Mouse (Mus musculus) midbrain, postnatal 0 days (tissue): ENCODE measurements at regions not wholly inside any gene's neighbourhood (a gene's known extent, or its start where the extent isn't known, plus 50 kb on each side); places are given as distances from the start of the nearest gene placed in this dataset.

Source experiments
- ATAC-seq: fragments of 200-750 bp; cut with Nextera tagmentation; 2 replicates; pipeline ENCODE4 v1.8.0; 2017; ENCODE audit warnings: moderate number of reproducible peaks, mild to moderate bottlenecking, moderate TSS enrichment, moderate library complexity; ENCODE audit not compliant: low FRiP score
- DNase-seq: peaks from one replicate; pipeline ENCODE4 v3.0.0-alpha.2; 2015; ENCODE audit warnings: low spot score
- H3K27ac ChIP-seq: fragments of 300-500 bp; sonication (generic); 2 replicates; pipeline ENCODE4 v1.5.1; 2014; ENCODE audit warnings: low read depth, mild to moderate bottlenecking, low read length, mixed read lengths
- H3K27me3 ChIP-seq: fragments of 300-500 bp; sonication (generic); 2 replicates; pipeline ENCODE4 v1.6.1; 2014; ENCODE audit warnings: low read length, control low read depth, mixed read lengths; ENCODE audit not compliant: insufficient read depth
- H3K36me3 ChIP-seq: fragments of 300-500 bp; sonication (generic); 2 replicates; pipeline ENCODE4 v1.6.1; 2014; ENCODE audit warnings: low read length, control low read depth, mixed read lengths; ENCODE audit not compliant: insufficient read depth
- H3K4me1 ChIP-seq: fragments of 300-500 bp; sonication (generic); 2 replicates; pipeline ENCODE4 v1.6.1; 2014; ENCODE audit warnings: mild to moderate bottlenecking, control low read depth, antibody characterized with exemption, low read length, mixed read lengths; ENCODE audit not compliant: insufficient read depth
- H3K4me2 ChIP-seq: fragments of 300-500 bp; sonication (generic); 2 replicates; pipeline ENCODE4 v1.6.1; 2014; ENCODE audit warnings: low read depth, mild to moderate bottlenecking, low read length, mixed read lengths; ENCODE audit not compliant: poor library complexity, severe bottlenecking
- H3K4me3 ChIP-seq: fragments of 300-500 bp; sonication (generic); 2 replicates; pipeline ENCODE4 v1.5.1; 2014; ENCODE audit warnings: low read depth, mild to moderate bottlenecking, low read length, moderate library complexity
- H3K9ac ChIP-seq: fragments of 300-500 bp; sonication (generic); replicated peaks from 2 replicates; pipeline ENCODE4 v1.6.1; 2014; ENCODE audit warnings: mild to moderate bottlenecking, low read length, moderate library complexity, mixed read lengths; ENCODE audit not compliant: poor library complexity, severe bottlenecking
- H3K9me3 ChIP-seq: fragments of 300-500 bp; sonication (generic); 2 replicates; pipeline ENCODE4 v1.6.1; 2016; ENCODE audit warnings: low read length, control low read depth
- CTCF ChIP-seq: IDR thresholded peaks from 2 replicates; pipeline ENCODE4 v1.5.1; 2016; ENCODE audit warnings: antibody characterized with exemption, mild to moderate bottlenecking
- WGBS: fragments of 180-500 bp; shearing (Covaris S2); extraction: QIAGEN DNeasy Blood & Tissue Kit; methylation state at CpG from one replicate; pipeline ENCODE4 v1.1.7; 2014; 5-methylcytosine and 5-hydroxymethylcytosine counted together

- Histone ChIP-seq H3K9ac (no peak overlapping the region), H3K4me2 (no peak overlapping the region), H3K36me3 (no peaks in the 10 kb centered on the region), H3K4me3 (no peak overlapping the region), H3K9me3 (no peaks in the 10 kb centered on the region), H3K27me3 (no peaks in the 10 kb centered on the region), H3K27ac (no peak overlapping the region), H3K4me1 (no peaks in the 10 kb centered on the region)
- no peak for TF ChIP-seq CTCF
- ATAC-seq: no peak
- WGBS: 56% methylated on average over 7 of the region's 7 CpGs
- no peak for DNase-seq
These were observed 70.1 kb upstream of the Lrig3 start for GRCm38 (mm10) chr10:125895744-125896482.

- Histone ChIP-seq H3K27me3 (no peaks in the 10 kb centered on the region), H3K9me3 (no peaks in the 10 kb centered on the region), H3K36me3 (no peaks in the 10 kb centered on the region), H3K4me3 (no peak overlapping the region), H3K9ac (no peak overlapping the region), H3K27ac (no peak overlapping the region), H3K4me1 (no peaks in the 10 kb centered on the region), H3K4me2 (no peak overlapping the region)
- no peak for TF ChIP-seq CTCF
- DNase-seq (no peak), ATAC-seq (no peak)
- 73% methylated on average over 5 of the region's 5 CpGs for WGBS
These were observed 69.3 kb upstream of the Lrig3 start for GRCm38 (mm10) chr10:125896646-125897045.

- no peak for DNase-seq
- Histone ChIP-seq H3K4me1 (no peaks in the 10 kb centered on the region), H3K4me2 (no peak overlapping the region), H3K27me3 (no peaks in the 10 kb centered on the region), H3K36me3 (no peaks in the 10 kb centered on the region), H3K9me3 (no peaks in the 10 kb centered on the region), H3K4me3 (no peak overlapping the region), H3K27ac (no peak overlapping the region), H3K9ac (no peak overlapping the region)
- 91% methylated on average over 4 of the region's 4 CpGs for WGBS
- no peak for ATAC-seq
- TF ChIP-seq CTCF: no peak
These were observed 66.5 kb upstream of the Lrig3 start for GRCm38 (mm10) chr10:125899504-125899903.

GRCm38 (mm10) chr10:125900562-125900961 lies 65.4 kb upstream of the Lrig3 start:
- H3K27me3 ChIP-seq: no peaks in the 10 kb centered on the region
- H3K4me3 ChIP-seq: no peak overlapping the region
- DNase-seq: no peak
- H3K4me2 ChIP-seq: no peak overlapping the region
- no peaks in the 10 kb centered on the region for H3K4me1 ChIP-seq
- H3K36me3 ChIP-seq: no peaks in the 10 kb centered on the region
- no peak overlapping the region for H3K27ac ChIP-seq
- WGBS: 90% methylated on average over 2 of the region's 2 CpGs
- H3K9me3 ChIP-seq: no peaks in the 10 kb centered on the region
- ATAC-seq: no peak
- TF ChIP-seq CTCF: no peak
- H3K9ac ChIP-seq: no peak overlapping the region

GRCm38 (mm10) chr10:125902668-125903067 lies 63.3 kb upstream of the Lrig3 start:
- H3K36me3 ChIP-seq: no peaks in the 10 kb centered on the region
- H3K4me2 ChIP-seq: no peak overlapping the region
- H3K4me3 ChIP-seq: no peak overlapping the region
- WGBS: 85% methylated on average over 5 of the region's 5 CpGs
- no peak overlapping the region for H3K9ac ChIP-seq
- H3K27ac ChIP-seq: no peak overlapping the region
- TF ChIP-seq CTCF: no peak
- ATAC-seq (no peak), DNase-seq (no peak)
- H3K4me1 ChIP-seq: no peaks in the 10 kb centered on the region
- no peaks in the 10 kb centered on the region for H3K27me3 ChIP-seq
- H3K9me3 ChIP-seq: no peaks in the 10 kb centered on the region

- DNase-seq (peak; percentile 51), ATAC-seq (no peak)
- Histone ChIP-seq H3K36me3 (no peaks in the 10 kb centered on the region), H3K9ac (no peak overlapping the region), H3K27ac (no peak overlapping the region), H3K27me3 (no peaks in the 10 kb centered on the region), H3K4me1 (no peaks in the 10 kb centered on the region), H3K4me2 (no peak overlapping the region), H3K4me3 (no peak overlapping the region), H3K9me3 (no peaks in the 10 kb centered on the region; the same call in 1 of the 2 replicates)
- TF ChIP-seq CTCF: no peak
- 51% methylated on average over 7 of the region's 7 CpGs for WGBS
These were observed 53.8 kb upstream of the Lrig3 start for GRCm38 (mm10) chr10:125912207-125912606.
